Mouse (Mus musculus) frontal cortex, adult (tissue): ENCODE data around the gene Hnrnpc.
"Not testable (repeated sequence)": the region's sequence is repeated elsewhere in the genome, so short reads cannot be mapped to it uniquely, and the experiment has no call there.

Experiments
- ATAC-seq: cut with Nextera tagmentation; 2 replicates; pipeline ENCODE4 v1.9.2; 2017; ENCODE audit warnings: mild to moderate bottlenecking, moderate library complexity, mixed read lengths; ENCODE audit not compliant: low TSS enrichment

Hnrnpc gene

DNA sequence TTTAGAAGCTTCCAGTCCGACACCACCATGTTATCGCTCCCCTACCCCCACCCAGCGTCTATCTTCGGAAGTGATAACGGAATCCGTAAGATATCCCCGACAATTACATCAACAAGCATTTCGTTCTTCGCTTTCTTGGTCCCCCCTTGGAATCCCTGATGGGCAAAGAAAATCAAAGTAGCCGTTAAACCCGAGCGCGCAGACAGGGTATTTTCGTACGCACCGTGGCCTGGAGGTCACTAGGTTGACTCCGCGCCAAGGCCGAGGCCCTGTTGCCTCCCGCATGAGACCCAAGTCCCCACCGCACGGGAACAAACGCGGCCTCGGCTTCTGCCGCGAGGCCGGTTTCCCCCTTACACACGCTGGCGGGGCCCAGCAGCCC lies 363 bp downstream of the Hnrnpc start:
- peak; percentile 25 for ATAC-seq

DNA sequence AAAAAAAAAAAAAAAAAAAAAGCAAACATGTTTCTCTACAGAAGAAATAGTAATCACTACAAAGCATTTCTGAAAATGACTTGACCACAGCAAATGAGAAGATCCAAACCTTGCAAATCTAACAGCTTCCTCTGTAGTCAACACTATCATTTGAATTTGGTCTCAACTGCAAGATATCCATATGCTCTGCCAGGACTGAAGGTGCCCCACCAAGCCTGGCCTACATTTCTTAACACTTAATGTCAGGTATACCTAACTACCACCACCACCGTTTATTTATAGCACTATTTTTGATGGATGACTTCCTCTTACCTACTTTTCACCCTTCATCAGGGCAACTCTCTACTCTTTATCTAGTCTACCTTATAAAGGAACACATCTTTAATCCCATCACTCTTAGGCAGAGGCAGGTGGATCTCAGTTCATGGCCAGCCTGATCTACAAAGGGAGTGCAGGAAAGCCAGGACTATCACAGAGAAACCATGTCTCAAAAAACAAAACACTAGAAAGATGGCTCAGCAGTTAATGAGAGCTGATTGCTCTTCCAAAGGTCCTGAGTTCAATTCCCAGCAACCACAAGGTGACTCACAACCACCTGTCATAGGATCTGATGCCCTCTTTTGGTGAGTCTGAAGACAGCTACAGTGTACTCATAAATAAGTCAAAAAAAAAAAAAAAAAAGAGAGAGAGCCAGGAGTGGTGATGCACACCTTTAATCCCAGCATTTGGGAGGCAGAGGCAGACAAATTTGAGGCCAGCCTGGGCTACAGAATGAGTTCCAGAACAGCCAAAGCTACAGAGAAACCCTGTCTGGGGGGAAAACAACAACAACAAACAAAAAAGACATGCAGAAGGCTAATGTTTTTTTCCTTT lies 2.3 kb downstream of the Hnrnpc start:
- ATAC-seq = no peak

DNA sequence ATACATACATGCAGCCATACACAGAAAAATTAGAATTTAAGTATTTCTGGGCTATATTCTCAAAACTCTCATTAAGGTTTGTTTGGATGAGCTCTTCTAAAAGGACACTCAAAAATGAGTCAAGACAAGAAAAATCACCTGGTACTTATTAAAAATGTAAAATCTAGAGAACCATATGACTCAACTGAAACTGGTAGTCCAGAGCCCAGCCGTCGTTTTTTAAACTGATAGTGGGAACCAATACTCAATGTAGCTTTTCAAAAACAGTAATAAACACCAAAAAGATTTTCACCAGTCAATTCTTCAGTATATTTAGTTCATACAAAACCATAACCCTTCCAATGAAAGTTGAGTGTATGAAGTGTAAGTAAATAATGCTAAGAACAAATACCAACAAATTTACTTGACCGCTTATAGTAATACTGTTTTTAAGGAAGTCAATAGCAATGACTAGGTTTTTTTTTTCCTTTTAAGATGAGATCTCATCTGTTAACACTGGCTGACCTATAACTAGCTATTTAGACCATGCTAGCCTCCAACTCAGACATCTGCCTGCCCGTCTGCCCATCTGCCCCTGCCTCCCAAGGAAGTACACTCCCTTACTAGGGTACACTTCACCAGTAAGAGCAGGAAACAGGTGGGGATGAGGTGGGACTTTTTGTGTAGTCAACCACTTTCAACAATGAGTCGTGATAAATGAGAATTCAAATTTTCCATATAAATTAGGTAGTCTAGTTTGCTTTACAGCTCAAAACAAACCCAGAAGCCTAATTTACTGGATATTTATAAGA lies 3.5 kb downstream of the Hnrnpc start:
- no peak for ATAC-seq

DNA sequence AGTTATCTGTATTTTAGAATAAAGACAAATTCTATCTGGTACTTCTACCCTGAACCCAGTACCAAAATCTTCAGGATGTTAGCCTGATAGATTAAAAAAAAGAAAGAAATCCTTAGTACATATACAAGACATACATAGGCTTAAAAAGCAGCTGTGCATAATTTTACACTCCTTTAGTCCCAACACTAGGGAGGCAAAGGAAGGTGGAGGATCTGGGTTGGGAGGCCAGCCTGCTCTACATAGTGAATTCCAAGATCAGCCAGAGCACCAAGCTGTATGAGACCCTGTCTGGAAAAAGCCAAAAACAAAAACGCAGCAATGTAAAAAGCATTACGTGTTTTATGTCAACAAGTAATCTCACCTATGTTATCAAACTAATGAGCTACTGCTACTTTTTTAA lies 4.3 kb downstream of the Hnrnpc start:
- no peak for ATAC-seq

DNA sequence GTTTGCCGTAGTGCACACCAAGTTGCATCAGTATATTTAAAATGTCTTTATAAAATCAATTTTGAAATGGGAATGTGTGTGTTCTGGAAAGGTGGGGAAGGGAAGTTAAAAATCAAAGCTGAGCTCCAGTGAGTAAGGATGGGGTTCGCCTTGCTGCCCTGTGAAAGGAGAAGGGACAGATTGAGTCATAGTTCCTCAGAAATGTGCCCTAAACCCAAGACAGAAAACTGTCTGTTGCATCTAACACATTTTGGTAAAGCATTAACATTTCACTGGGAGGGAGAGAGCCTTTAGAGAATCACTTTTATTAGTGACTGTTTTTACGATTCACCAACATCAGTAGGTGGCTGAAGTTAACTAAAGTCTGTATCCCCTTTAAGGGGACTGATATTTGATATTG lies 5.4 kb downstream of the Hnrnpc start:
- not testable (repeated sequence) for ATAC-seq

DNA sequence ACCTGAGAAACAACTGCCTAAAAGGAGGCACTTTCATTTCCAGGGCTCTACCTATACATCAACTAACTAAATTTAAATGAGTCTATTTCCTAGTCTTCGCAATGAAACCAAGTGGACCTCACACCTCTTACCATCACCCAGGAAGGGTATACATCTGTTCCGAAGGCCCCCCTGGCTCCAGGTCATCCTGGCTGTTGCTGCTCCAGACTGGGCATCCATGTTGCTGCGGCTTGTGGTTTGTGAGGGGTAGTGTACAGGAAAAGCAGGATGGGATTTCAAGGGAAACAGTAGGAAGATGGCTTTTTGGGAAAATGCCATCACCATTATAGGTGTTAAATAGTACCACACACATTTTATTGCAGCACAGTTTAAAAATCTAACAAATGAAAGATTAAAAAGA lies 6.6 kb downstream of the Hnrnpc start:
- not testable (repeated sequence) for ATAC-seq

DNA sequence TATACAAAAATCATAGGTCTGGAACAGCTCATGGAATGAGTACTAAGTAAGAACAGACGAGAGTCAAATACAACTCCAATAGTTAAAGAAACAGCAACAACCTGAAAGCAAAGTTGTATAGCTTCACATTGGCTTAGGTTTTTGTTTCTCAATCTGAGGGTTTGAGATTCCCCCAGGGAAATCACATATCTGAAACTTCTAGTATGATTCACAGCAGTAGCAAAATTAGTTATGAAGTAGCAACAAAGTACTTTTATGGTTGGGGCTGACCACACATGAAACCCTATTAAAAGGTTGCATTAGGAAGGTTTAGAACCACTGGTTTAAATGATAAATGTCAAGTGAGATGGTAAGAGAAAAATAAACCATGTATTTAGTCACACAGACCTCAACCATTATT lies 9.3 kb downstream of the Hnrnpc start:
- ATAC-seq = no peak

DNA sequence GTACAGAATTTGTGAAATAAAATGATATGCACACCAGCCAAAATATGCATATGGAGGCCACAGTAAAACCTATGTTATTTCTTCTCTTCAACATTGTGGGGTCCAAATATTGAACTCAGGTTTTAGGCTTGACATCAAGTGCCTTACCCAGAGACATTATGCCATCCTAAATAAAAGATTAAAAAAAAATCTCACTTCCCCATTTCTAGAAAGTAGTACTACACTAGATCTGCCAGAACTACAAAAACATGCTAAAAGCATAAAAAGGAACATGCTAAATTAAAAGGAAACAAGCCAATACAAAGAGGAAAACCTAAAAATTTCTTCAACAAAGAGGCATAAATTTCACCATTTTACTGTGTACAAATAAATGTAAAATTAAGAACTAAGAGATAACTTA lies 20.7 kb downstream of the Hnrnpc start:
- ATAC-seq = no peak

DNA sequence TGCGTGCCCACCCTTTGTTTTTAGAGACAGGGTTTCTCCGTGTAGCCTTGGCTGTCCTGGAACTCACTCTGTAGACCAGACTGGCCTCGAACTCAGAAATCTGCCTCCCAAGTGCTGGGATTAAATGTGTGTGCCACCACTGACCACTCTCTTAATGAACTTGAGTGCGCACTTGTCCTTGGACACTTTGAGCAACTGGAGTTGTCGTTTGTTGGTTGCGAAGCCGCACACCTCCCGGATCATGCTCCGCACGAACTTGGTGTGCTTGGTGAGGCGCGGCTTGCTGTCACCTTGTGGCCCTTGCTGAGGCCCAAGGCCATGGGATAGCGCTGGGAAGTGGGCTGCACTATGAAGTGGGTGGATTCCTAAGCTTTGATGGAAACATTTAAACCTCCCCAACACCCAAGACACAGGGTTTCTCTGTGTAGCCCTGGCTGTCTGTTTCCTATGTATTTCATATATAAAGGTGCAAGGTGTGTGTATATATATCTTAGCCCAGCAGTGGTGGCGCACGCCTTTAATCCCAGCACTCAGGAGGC lies 32.2 kb downstream of the Hnrnpc start:
- no peak for ATAC-seq

DNA sequence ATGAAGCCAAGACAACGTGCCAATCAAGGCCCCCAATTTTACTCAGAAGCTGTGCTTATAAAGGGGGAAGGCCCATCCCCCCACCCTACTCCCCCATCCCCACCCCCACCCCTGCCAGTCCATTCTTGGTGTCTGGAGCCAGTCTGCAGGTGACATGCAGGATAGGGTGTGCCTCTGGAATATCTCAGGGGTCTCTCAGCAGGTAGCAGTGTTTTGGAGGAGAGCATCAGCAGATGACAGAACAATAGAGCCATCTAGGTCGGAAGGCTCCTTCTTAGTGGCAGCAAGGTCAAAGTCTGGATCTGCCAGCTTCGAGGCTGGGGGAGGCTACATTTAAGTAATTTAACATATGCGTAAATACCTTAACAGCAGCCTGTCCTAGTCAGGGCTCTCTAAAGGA lies 37.7 kb downstream of the Hnrnpc start:
- ATAC-seq = no peak

DNA sequence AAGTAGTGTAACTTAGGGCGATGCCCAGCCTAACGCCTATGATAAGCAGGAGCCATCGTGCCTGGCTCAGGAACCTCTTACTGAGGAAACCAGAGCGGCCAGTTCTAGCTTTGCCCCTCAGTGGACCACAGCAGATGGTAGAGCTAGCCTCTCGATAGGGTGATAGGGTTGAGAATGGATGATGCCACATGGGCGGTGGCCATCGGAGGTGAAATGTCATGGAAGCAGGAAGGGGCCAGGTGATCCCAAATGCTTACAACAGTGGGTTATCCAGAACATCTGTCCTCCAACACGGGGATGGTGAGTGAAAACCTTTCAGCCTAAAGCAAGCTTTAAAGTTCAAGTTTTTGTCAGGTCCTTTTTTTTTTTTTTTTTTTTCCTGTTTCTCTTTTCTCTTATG lies 42.0 kb downstream of the Hnrnpc start:
- no peak for ATAC-seq

DNA sequence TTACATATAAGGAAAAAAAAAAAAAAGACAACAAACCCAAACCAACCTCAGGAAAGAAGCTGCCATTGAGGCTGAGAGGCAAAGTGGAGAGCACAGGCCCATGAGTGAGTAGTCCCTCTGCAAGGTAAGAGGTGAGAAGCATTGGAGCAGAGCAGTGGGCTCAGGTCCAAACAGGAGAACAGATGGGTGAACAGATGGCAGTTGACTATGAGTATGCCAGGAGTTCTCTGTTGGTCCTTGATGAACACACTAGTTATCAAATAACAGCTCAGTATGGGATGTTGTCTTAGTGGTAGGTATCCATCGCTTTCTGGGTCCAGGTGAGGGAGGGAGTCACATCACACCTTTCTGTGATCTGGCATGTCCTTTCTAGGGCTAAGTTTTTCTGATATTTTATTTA lies 43.0 kb downstream of the Hnrnpc start:
- ATAC-seq = no peak

DNA sequence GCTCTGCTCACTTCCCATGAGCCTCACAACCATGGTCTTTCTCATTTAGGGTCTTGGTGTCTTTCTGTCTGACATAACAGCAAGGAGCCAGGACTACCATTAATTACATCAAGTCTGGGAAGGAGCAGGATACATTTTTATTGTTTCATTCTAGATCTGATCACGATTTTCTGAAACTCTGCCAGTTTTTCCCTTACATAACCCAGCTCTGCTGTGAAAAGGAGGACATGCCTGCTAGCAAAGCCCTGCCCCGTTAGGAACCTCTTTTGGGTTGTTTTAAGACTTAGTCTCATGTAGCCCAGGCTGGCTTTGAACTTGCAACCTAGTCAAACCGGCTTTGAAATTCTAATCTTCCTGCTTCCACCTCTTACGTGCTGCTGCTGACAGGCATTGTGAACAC lies 43.8 kb downstream of the Hnrnpc start:
- no peak for ATAC-seq

DNA sequence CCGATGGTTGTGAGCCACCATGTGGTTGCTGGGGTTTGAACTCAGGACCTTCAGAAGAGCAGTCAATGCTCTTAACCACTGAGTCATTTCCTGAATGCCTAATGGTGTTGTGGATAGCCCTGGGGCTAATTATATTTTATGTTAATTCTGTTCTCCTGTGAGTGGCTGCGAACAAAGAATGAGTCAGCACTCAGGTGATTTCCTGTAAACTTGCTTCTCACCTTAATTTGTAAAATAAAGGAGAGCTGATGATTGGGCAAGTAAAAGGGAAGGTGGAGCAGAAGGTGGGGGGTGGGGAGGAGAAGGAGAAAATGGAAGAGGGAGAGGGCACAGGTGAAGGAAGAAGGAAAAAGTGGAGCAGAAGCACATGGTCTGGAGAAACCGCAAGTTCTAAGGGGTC lies 51.1 kb downstream of the Hnrnpc start:
- ATAC-seq = not testable (repeated sequence)

DNA sequence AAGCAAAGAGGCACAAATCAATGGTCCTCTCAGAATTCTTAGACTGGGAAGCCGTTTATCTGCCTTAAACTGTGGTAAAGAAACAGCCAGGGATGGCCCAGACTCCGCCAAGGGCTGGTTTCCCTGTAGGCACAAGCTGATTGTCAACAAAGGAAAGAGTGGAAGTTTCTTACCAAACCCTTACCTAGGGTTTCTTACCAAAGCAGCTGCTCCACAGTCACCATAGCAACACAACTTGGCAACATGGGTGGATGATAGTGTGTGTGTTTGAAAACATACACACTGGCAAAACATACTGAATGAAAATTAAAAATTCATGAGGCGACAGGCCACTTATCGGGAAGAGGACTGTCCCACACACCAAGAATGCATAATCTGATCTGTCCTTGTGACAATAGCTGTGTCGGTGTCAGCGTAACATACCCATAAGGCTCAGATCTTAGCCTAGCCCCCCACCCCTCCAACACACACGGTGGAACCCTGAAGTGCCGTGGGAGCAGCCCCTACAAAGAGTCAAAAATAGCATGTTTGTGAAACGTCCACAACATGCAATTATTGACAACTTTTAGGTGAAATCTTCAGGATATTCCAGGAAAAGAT lies 57.8 kb downstream of the Hnrnpc start:
- no peak for ATAC-seq

DNA sequence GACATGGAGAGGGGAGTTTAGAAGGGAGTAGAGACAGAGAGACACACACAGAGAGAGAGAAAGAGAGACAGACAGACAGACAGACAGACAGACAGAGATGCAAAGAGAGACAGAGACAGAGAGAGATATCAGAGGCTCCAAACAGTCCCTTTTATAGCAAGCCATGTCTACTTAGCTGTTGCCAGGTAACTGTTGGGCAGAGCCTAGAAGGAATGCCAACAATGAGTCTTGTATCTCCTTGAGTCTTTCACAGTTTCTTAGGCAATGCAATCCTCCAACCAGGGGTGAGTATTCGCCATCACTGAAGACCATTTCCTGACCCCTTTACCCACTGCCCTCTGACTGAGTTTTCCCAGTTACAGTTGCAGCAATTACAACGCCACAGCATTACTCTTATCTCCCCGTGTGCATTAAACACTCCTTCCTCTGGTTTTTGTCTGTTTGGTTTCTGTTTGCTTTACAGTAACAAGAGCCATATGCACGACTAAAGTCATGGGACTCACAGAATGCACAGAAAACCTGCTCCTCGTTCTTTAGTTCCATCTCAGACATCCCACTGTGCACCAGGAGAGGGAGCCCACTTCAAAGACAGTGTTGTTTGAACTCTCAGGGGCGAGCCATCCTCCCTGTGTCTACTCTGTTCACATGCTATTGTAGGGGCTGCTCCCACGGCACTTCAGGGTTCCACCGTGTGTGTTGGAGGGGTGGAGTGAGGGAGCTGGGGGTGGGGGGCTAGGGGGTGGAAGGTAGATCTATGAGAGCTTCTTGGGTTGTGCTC lies 58.7 kb downstream of the Hnrnpc start:
- peak; percentile 83 for ATAC-seq

DNA sequence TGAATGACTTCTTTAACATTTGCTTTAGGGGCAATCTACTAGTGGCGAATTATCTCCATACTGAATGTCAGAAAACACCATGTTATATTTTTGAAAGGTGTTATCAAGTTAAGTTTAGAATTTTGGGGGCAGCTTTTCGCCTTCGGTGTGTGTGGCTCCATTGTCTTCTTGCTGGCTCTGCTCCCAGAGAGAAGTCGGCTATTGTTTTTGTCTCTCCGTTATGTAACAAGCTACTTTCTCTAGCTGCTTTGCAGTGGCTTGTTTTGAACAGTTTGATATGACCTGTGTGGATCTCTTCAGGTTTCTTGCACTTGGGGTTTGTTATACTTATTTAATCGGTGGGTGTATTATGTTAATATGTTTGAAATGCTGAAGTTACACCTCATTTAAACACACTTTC lies 60.4 kb downstream of the Hnrnpc start:
- ATAC-seq = no peak

DNA sequence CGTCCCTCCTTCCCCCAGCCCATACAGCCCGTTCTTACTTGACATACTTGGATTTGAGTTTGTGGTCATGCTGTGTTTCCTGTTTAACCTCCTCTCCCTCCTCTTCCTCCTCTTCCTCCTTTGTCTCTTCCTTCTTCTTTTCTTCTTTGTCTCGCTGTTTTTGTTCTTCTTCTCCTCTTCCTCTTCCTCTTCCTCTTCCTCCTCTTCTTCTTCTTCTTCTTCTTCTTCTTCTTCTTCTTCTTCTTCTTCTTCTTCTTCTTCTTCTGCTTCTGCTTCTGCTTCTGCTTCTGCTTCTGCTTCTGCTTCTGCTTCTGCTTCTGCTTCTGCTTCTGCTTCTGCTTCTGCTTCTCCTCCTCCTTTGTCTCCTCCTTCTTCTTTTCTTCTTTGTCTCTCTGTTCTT lies 61.5 kb downstream of the Hnrnpc start, which contains the start of gene Olfr221:
TSS of gene Olfr221 (minus strand) at position 101 of the 400 bp plus-strand sequence.
- ATAC-seq = not testable (repeated sequence)

DNA sequence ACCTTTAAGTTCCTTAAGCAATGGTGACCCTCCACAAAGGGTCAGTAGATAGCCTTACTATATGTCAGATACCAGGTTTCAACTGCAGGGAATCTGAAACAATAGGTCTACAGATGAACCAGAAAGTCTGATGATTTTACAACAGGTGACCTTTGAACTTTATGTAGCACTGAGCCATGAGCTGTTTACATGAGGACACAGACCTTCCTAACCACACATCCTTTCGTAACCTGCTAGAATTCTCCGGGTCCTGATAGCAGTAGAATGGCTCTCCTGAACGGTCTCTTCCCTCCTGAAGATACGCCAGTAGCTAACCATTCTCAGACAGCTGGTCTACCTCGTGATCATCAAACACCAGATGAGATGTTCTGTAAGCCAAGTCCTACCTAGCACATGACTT lies 64.5 kb downstream of the Hnrnpc start:
- no peak for ATAC-seq

DNA sequence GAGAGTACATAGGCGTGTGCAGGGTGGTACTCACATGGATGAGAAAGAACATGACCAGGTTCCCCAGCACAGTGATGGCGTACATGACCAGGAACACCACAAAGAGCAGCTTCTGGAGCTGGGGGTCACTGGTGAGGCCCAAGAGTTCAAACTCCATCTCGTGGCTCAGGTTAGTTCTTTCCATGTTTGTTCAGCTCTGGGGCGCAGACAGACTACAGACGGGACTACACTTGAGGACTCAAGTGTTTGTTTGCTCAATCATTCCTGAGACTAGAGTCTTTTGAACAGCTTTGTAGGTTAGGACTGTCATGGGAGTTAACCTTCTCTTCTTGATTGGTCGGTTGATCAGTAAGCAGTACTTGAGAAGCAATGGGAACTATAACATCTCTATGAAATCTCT lies 67.9 kb downstream of the Hnrnpc start:
- no peak for ATAC-seq

DNA sequence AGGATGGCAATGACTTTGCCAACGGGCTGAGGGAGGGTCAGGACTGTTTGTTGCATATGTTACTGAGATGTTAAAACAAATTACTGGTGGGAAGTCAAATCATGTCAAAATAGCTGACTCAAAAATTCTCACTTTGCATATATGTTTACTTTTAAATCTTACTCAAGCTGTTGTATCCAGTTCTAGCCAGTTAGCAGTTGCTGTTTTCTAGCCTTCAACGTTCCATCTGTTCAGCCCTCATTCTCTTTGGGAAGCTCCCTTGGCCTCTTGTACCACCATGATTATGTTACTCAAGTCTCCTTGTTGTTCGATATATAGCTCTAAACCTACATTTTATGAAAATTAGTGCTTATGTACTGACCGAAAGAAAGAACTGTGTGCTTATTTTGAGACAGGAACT lies 77.5 kb downstream of the Hnrnpc start:
- ATAC-seq = no peak

DNA sequence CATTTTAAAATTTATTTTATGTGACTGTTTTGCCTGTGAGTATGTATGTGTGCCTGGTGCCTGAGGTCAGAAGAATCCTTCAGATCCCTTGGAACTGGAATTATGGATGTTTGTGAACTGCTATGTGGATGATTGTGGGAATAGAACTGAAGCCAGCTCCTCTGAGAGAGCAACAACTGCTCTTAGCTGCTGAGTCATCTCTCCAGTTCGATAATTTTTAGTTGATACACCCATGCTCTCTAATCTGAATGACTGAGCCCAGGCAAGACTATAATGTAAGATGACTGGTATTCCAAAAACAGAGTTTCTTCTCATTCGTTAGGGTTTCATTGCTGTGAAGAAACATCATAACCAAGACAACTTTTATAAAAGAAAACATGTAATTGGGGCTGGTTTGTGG lies 79.7 kb downstream of the Hnrnpc start:
- ATAC-seq = no peak
